Comparison of ENCODE assay signal across 8 mouse cellular contexts in genomic region chr10:99108431-99108982, GRCm38 (mm10). TPM values are rescaled to one million over a fixed set of nuclear protein-coding genes. Genes with fewer than 3 reads are reported as not detected.
DNase-seq lines count a peak whose midpoint lies in the region; ATAC-seq and TF ChIP-seq lines count a peak whose summit lies in the region.

No protein-coding gene starts in this region.

- H3K4me3 ChIP-seq in heart, embryonic 12.5 days = peak overlapping the region; percentile 96
- peak overlapping the region; percentile 73 for H3K4me3 ChIP-seq in ES-Bruce4 (ENCODE audit: low read depth, low read length)
- H3K4me3 ChIP-seq in forebrain, embryonic 15.5 days = peak overlapping the region; percentile 77
- H3K4me3 ChIP-seq in macrophage (ENCODE audit: inconsistent target) = peak overlapping the region; percentile 67

- no peak for TF ChIP-seq CTCF in ES-Bruce4 (IDR thresholded peaks at IDR 0.05; ENCODE audit: low read depth, low read length)

- peak overlapping the region; percentile 99 for H3K4me2 ChIP-seq in heart, embryonic 12.5 days
- H3K4me2 ChIP-seq in forebrain, embryonic 15.5 days (replicated peaks) = peak overlapping the region; percentile 79

- H3K79me2 ChIP-seq in macrophage (ENCODE audit: inconsistent target) = peaks cover 51% of the 10 kb centered on the region

- no peak for TF ChIP-seq POLR2A in ES-Bruce4 (IDR thresholded peaks at IDR 0.05; ENCODE audit: insufficient read depth, low read length)

- peak overlapping the region; percentile 93 for H3K9ac ChIP-seq in heart, embryonic 12.5 days
- H3K9ac ChIP-seq in ES-Bruce4 (ENCODE audit: low read depth, poor library complexity, severe bottlenecking) = peak overlapping the region; percentile 79
- peak overlapping the region; percentile 87 for H3K9ac ChIP-seq in forebrain, embryonic 15.5 days (replicated peaks)

- H3K9me3 ChIP-seq in heart, embryonic 12.5 days (replicated peaks) = no peaks in the 10 kb centered on the region
- H3K9me3 ChIP-seq in ES-Bruce4 (replicated peaks; ENCODE audit: control insufficient read depth, insufficient read depth, low read length, poor library complexity, severe bottlenecking) = peaks cover 13% of the 10 kb centered on the region
- H3K9me3 ChIP-seq in forebrain, embryonic 15.5 days = no peaks in the 10 kb centered on the region

- DNase-seq in heart, postnatal 36 days = no peak
- DNase-seq in natural killer cell, adult 2 months (ENCODE audit: low spot score in 2 of 2) = no peak
- DNase-seq in left cerebral cortex, adult 8-10 months (ENCODE audit: low spot score in 2 of 2) = no peak
- no peak for DNase-seq in left cerebral cortex, postnatal 25 days (ENCODE audit: low spot score in 2 of 2)

- WGBS in heart, embryonic 12.5 days = 26% methylated on average over 12 of the region's 12 CpGs
- WGBS in forebrain, embryonic 15.5 days = 27% methylated on average over 12 of the region's 12 CpGs
- WGBS in macrophage (ENCODE audit: missing documents) = 66% methylated on average over 12 of the region's 12 CpGs

- H3K4me1 ChIP-seq in heart, embryonic 12.5 days (replicated peaks) = peaks cover 14% of the 10 kb centered on the region
- H3K4me1 ChIP-seq in ES-Bruce4 (ENCODE audit: control insufficient read depth, insufficient read depth, low read length) = peaks cover 1% of the 10 kb centered on the region
- peaks cover 32% of the 10 kb centered on the region for H3K4me1 ChIP-seq in forebrain, embryonic 15.5 days

- intact Hi-C loops in heart, postnatal 36 days (cut with DNase I) = loop anchor here (5.0 kb wide), 2 partner anchors 469 to 509 kb away; no protein-coding TSS in a partner anchor
- intact Hi-C loops in left cerebral cortex, postnatal 25 days (cut with DNase I) = no loop called here

- H3K27me3 ChIP-seq in heart, embryonic 12.5 days (replicated peaks) = no peaks in the 10 kb centered on the region
- H3K27me3 ChIP-seq in ES-Bruce4 (ENCODE audit: control insufficient read depth, insufficient read depth, low read length, poor library complexity, severe bottlenecking) = no peaks in the 10 kb centered on the region
- H3K27me3 ChIP-seq in forebrain, embryonic 15.5 days = no peaks in the 10 kb centered on the region

- H3K36me3 ChIP-seq in heart, embryonic 12.5 days = peaks cover 20% of the 10 kb centered on the region
- H3K36me3 ChIP-seq in ES-Bruce4 (ENCODE audit: control insufficient read depth, insufficient read depth, low read length, poor library complexity, severe bottlenecking) (no peaks in the 10 kb centered on the region), macrophage (ENCODE audit: inconsistent target) (no peaks in the 10 kb centered on the region)
- H3K36me3 ChIP-seq in forebrain, embryonic 15.5 days = 0 out of 2 replicates have a peak, but pooled peaks cover 6% of the 10 kb centered on the region

- no peak for ATAC-seq in heart, embryonic 12.5 days (ENCODE audit: insufficient number of reproducible peaks, low FRiP score)
- no peak for ATAC-seq in forebrain, embryonic 15.5 days (replicated peaks)

- TF ChIP-seq EP300 in ES-Bruce4 (IDR thresholded peaks at IDR 0.05; ENCODE audit: insufficient read depth, low read depth, low read length) = no peak

- H3K27ac ChIP-seq in heart, embryonic 12.5 days (ENCODE audit: poor library complexity, severe bottlenecking) = 0 out of 2 replicates have a peak overlapping the region, but pooled peaks have one; percentile 28
- H3K27ac ChIP-seq in ES-Bruce4 (ENCODE audit: insufficient read depth, low read length) = no peak overlapping the region
- H3K27ac ChIP-seq in forebrain, embryonic 15.5 days (replicated peaks) = no peak overlapping the region
- H3K27ac ChIP-seq in macrophage = peak overlapping the region; percentile 25

RNA-seq across cellular contexts. Expression of gene Galnt4, which starts 0.5 kb away (rescaled TPM):
- polyA plus RNA-seq in heart, embryonic 12.5 days (2016; fragmentation: Nextera tagmentation; extraction: Ambion mirVana) = 8.4 and 8.6 TPM in 2 replicates
- total RNA-seq in heart, postnatal 36 days (2021) = 1 to 10 TPM; 3.1 to 3.4 TPM
- polyA plus RNA-seq in ES-Bruce4 (2011; ENCODE audit: insufficient read depth, insufficient read length, low read depth, missing spikeins) (1.2 and 1.9 TPM in 2 replicates), macrophage (2018) (12.3 to 14.2 TPM (median 13.0 TPM) in 3 replicates)
- 2.8 and 2.9 TPM in 2 replicates for polyA plus RNA-seq in forebrain, embryonic 15.5 days (2015; fragmentation: Nextera tagmentation; extraction: Ambion mirVana)
- 10 to 100 TPM in 8 of 26 experiments, 1 to 10 TPM in 18; 2.3 to 21.3 (median 6.9) TPM for total RNA-seq in macrophage (2018; cell fraction: chromatin; rRNA removed)
- 10 to 100 TPM in 22 of 26 experiments, 1 to 10 TPM in 4; 8.1 to 22.5 (median 12.6) TPM for total RNA-seq in macrophage (2018; cell fraction: cytosol; rRNA removed)
- total RNA-seq in macrophage (2018; cell fraction: nucleus; rRNA removed) = 10 to 100 TPM; 10.3 to 34.8 (median 15.7) TPM
- total RNA-seq in left cerebral cortex, adult 8-10 months (2022) = 1 to 10 TPM; 2.7 to 3.3 (median 2.9) TPM
- total RNA-seq in left cerebral cortex, postnatal 25 days (2021) = 1 to 10 TPM; 3.1 to 3.4 TPM

RNA-seq across cellular contexts. Expression of gene Poc1b, which starts 1.7 kb away (rescaled TPM):
- polyA plus RNA-seq in heart, embryonic 12.5 days (2016; fragmentation: Nextera tagmentation; extraction: Ambion mirVana) = 11.2 and 12.0 TPM in 2 replicates
- total RNA-seq in heart, postnatal 36 days (2021) = 1 to 10 TPM; 4.9 to 7.2 TPM
- polyA plus RNA-seq in ES-Bruce4 (2011; ENCODE audit: insufficient read depth, insufficient read length, low read depth, missing spikeins) = 17.8 and 19.3 TPM in 2 replicates
- polyA plus RNA-seq in forebrain, embryonic 15.5 days (2015; fragmentation: Nextera tagmentation; extraction: Ambion mirVana) = 15.4 and 16.4 TPM in 2 replicates
- 10 to 100 TPM in 14 of 26 experiments, 1 to 10 TPM in 12; 1.6 to 21.4 (median 11.5) TPM for total RNA-seq in macrophage (2018; cell fraction: chromatin; rRNA removed)
- total RNA-seq in macrophage (2018; cell fraction: cytosol; rRNA removed) = 10 to 100 TPM in 20 of 26 experiments, 1 to 10 TPM in 6; 8.0 to 19.3 (median 10.7) TPM
- total RNA-seq in macrophage (2018; cell fraction: nucleus; rRNA removed) = 10 to 100 TPM in 10 of 26 experiments, 1 to 10 TPM in 16; 3.4 to 18.9 (median 8.6) TPM
- 12.0 to 22.8 TPM (median 12.8 TPM) in 3 replicates for polyA plus RNA-seq in macrophage (2018)
- total RNA-seq in left cerebral cortex, adult 8-10 months (2022) = 10 to 100 TPM in 1 of 4 experiments, 1 to 10 TPM in 3; 7.6 to 13.4 (median 8.1) TPM
- 1 to 10 TPM; 7.8 to 8.3 TPM for total RNA-seq in left cerebral cortex, postnatal 25 days (2021)

RNA-seq across cellular contexts. Expression of gene Phxr2, which starts 17.6 kb away (rescaled TPM):
- polyA plus RNA-seq in heart, embryonic 12.5 days (2016; fragmentation: Nextera tagmentation; extraction: Ambion mirVana) = not detected in 2 replicates
- total RNA-seq in heart, postnatal 36 days (2021) = not detected
- polyA plus RNA-seq in ES-Bruce4 (2011; ENCODE audit: insufficient read depth, insufficient read length, low read depth, missing spikeins) (not detected in 2 replicates), macrophage (2018) (not detected in 3 replicates)
- not detected in 2 replicates for polyA plus RNA-seq in forebrain, embryonic 15.5 days (2015; fragmentation: Nextera tagmentation; extraction: Ambion mirVana)
- under 1 TPM in 2 of 26 experiments, not detected in 24; 0.66 to 0.92 TPM for total RNA-seq in macrophage (2018; cell fraction: chromatin; rRNA removed)
- not detected for total RNA-seq in macrophage (2018; cell fraction: cytosol; rRNA removed)
- total RNA-seq in macrophage (2018; cell fraction: nucleus; rRNA removed) = under 1 TPM in 2 of 26 experiments, not detected in 24; 0.58 to 0.60 TPM
- total RNA-seq in left cerebral cortex, adult 8-10 months (2022) = not detected
- not detected for total RNA-seq in left cerebral cortex, postnatal 25 days (2021)

Comparison
In these comparisons a context has a peak if more than half of its experiments do, and no peak if none do; other contexts are left out.
1. H3K27ac ChIP-seq: peak in heart, embryonic 12.5 days (single experiment) and macrophage (single experiment); none in ES-Bruce4 (single experiment) and forebrain, embryonic 15.5 days (single experiment).
2. Peak in every context shown above with its lines, with median percentiles within 50 percentile points of each other: H3K4me3 ChIP-seq and H3K9ac ChIP-seq.